Mouse (Mus musculus): ENCODE data around the gene Ccnb2. TPM values are rescaled to one million over a fixed set of nuclear protein-coding genes. Genes with fewer than 3 reads are reported as not detected.
"Not testable (repeated sequence)": the region's sequence is repeated elsewhere in the genome, so short reads cannot be mapped to it uniquely, and the experiment has no call there.

The Ccnb2 gene
- 10 to 100 TPM; 22.0 to 27.9 TPM for total RNA-seq (2021)
- long read RNA-seq, experiment 1, transcript Ccnb2-201 (9 exons, 1,531 nt), result major isoform, 31 of 73 reads
- long read RNA-seq, experiment 1, partial matches to known transcripts, result 38 of 73 reads
- long read RNA-seq, experiment 1, other reads (novel, unspliced or antisense), result 4 of 73 reads
- long read RNA-seq, experiment 2, transcript Ccnb2-201 (9 exons, 1,531 nt), result major isoform, 42 of 76 reads
- long read RNA-seq, experiment 2, partial matches to known transcripts, result 31 of 76 reads
- long read RNA-seq, experiment 2, other reads (novel, unspliced or antisense), result 3 of 76 reads

GRCm38 (mm10) chr9:70421257-70422056 is at the start of gene Ccnb2:
Ccnb2 (minus strand) TSS chr9:70421547.
- peak; percentile 72 to 89 for DNase-seq (ENCODE audit: low spot score in 2 of 2)

GRCm38 (mm10) chr9:70463091-70463490 is 41.7 kb upstream of the Ccnb2 start:
- DNase-seq (ENCODE audit: low spot score in 2 of 2), result not testable (repeated sequence)

- no peak for DNase-seq (ENCODE audit: low spot score in 2 of 2)
These were observed 31.0 kb upstream of the Ccnb2 start for GRCm38 (mm10) chr9:70452371-70452770.

- no peak for DNase-seq (ENCODE audit: low spot score in 2 of 2)
These were observed 27.7 kb upstream of the Ccnb2 start for GRCm38 (mm10) chr9:70449072-70449471.

- no peak for DNase-seq (ENCODE audit: low spot score in 2 of 2)
These were observed 18.6 kb upstream of the Ccnb2 start for GRCm38 (mm10) chr9:70439959-70440358.

- DNase-seq (ENCODE audit: low spot score in 2 of 2), result no peak
These were observed 1.3 kb upstream of the Ccnb2 start for GRCm38 (mm10) chr9:70422661-70423060.

- DNase-seq (ENCODE audit: low spot score in 2 of 2), result no peak
These were observed 4.9 kb downstream of the Ccnb2 start for GRCm38 (mm10) chr9:70416412-70416811.

GRCm38 (mm10) chr9:70413038-70413437 is 8.3 kb downstream of the Ccnb2 start:
- no peak for DNase-seq (ENCODE audit: low spot score in 2 of 2)

- DNase-seq (ENCODE audit: low spot score in 2 of 2), result no peak
These were observed 10.7 kb downstream of the Ccnb2 start for GRCm38 (mm10) chr9:70410668-70411067.

GRCm38 (mm10) chr9:70409743-70410142 is 11.6 kb downstream of the Ccnb2 start:
- no peak for DNase-seq (ENCODE audit: low spot score in 2 of 2)

GRCm38 (mm10) chr9:70408791-70409190 is 12.6 kb downstream of the Ccnb2 start:
- DNase-seq (ENCODE audit: low spot score in 2 of 2), result no peak

GRCm38 (mm10) chr9:70406596-70406995 is 14.8 kb downstream of the Ccnb2 start:
- no peak for DNase-seq (ENCODE audit: low spot score in 2 of 2)

- no peak for DNase-seq (ENCODE audit: low spot score in 2 of 2)
These were observed 19.3 kb downstream of the Ccnb2 start for GRCm38 (mm10) chr9:70401937-70402539.

- DNase-seq (ENCODE audit: low spot score in 2 of 2), result no peak
These were observed 25.3 kb downstream of the Ccnb2 start for GRCm38 (mm10) chr9:70396083-70396482.

GRCm38 (mm10) chr9:70395617-70396016 is 25.7 kb downstream of the Ccnb2 start:
- no peak for DNase-seq (ENCODE audit: low spot score in 2 of 2)

- peak in 1 of 2 experiments; percentile 23 for DNase-seq (ENCODE audit: low spot score in 2 of 2)
These were observed 28.8 kb downstream of the Ccnb2 start for GRCm38 (mm10) chr9:70392563-70392907.

- DNase-seq (ENCODE audit: low spot score in 2 of 2), result no peak
These were observed 29.4 kb downstream of the Ccnb2 start for GRCm38 (mm10) chr9:70391660-70392562.

GRCm38 (mm10) chr9:70391042-70391441 is 30.3 kb downstream of the Ccnb2 start:
- no peak for DNase-seq (ENCODE audit: low spot score in 2 of 2)

- peak in 1 of 2 experiments; percentile 75 for DNase-seq (ENCODE audit: low spot score in 2 of 2)
These were observed 31.8 kb downstream of the Ccnb2 start for GRCm38 (mm10) chr9:70389548-70389947.

- DNase-seq (ENCODE audit: low spot score in 2 of 2), result peak in 1 of 2 experiments; percentile 39
These were observed 33.8 kb downstream of the Ccnb2 start for GRCm38 (mm10) chr9:70387410-70388119.
